ENCODE assay signal across 41 mouse cellular contexts in genomic region chr4:35154051-35154450, GRCm38 (mm10). TPM values are rescaled to one million over a fixed set of nuclear protein-coding genes. Genes with fewer than 3 reads are reported as not detected.
DNase-seq lines count a peak whose midpoint lies in the region; ATAC-seq and TF ChIP-seq lines count a peak whose summit lies in the region.
"Had no signal": no experiment of that assay in that cellular context is flagged by ENCODE, and none has a peak within 500 bp of the region (broad histone marks: within the 10 kb centered on the region; RNA-seq: fewer than 3 reads in every experiment).

No protein-coding gene starts in this region.

- H3K36me3 ChIP-seq in intestine, postnatal 0 days (ENCODE audit: control insufficient read depth, insufficient read depth): no peaks in the 10 kb centered on the region
- H3K36me3 ChIP-seq in intestine, embryonic 15.5 days: no peaks in the 10 kb centered on the region
- no peaks in the 10 kb centered on the region for H3K36me3 ChIP-seq in stomach, embryonic 16.5 days (ENCODE audit: control insufficient read depth, insufficient read depth, low read length)
- no peaks in the 10 kb centered on the region for H3K36me3 ChIP-seq in stomach, postnatal 0 days (ENCODE audit: control insufficient read depth, insufficient read depth, low read length)
- no peaks in the 10 kb centered on the region for H3K36me3 ChIP-seq in embryonic facial prominence, embryonic 10.5 days (replicated peaks)
- H3K36me3 ChIP-seq: heart, embryonic 13.5 days; limb, embryonic 13.5 days; midbrain, embryonic 10.5 days; stomach, embryonic 15.5 days had no signal

- peak overlapping the region; percentile 87; the same call in 1 of the 2 replicates for H3K4me2 ChIP-seq in intestine, postnatal 0 days (replicated peaks; ENCODE audit: low read depth)
- H3K4me2 ChIP-seq in intestine, embryonic 15.5 days (replicated peaks): no peak overlapping the region
- no peak overlapping the region for H3K4me2 ChIP-seq in stomach, embryonic 16.5 days (ENCODE audit: low read depth, low read length)
- H3K4me2 ChIP-seq in stomach, postnatal 0 days (replicated peaks; ENCODE audit: low read depth): no peak overlapping the region
- H3K4me2 ChIP-seq: heart, embryonic 13.5 days; hindbrain, embryonic 14.5 days; limb, embryonic 13.5 days had no signal

- ATAC-seq in intestine, postnatal 0 days: no peak
- no peak for ATAC-seq in intestine, embryonic 15.5 days
- ATAC-seq in stomach, embryonic 16.5 days (ENCODE audit: insufficient read depth, low FRiP score): no peak
- no peak for ATAC-seq in stomach, postnatal 0 days (ENCODE audit: low FRiP score, low TSS enrichment)
- ATAC-seq: forebrain, embryonic 14.5 days; Patski had no signal

- DNase-seq in kidney, postnatal 36 days: peak; percentile 34 to 52
- DNase-seq in kidney, adult 18-20 months: no peak
- no peak for DNase-seq in stomach, postnatal 0 days (ENCODE audit: low spot score)
- no peak for DNase-seq in embryonic facial prominence, embryonic 10.5 days (ENCODE audit: low spot score)
- DNase-seq in layer of hippocampus, postnatal 10 days (ENCODE audit: low spot score in 2 of 2): no peak
- DNase-seq: adrenal gland, postnatal 14 days; cerebellum, adult 11 months; cerebellum, adult 9-10 months; cerebellum, postnatal 36 days; gastrocnemius, postnatal 25 days; heart, adult 2 months; heart, postnatal 10 days; kidney, adult 9 months; lung, adult 18-20 months; lung, postnatal 14 days; retina, postnatal 1 day; right cerebral cortex, postnatal 25 days; thymus, adult 18-20 months; thymus, postnatal 25 days had no signal

- TF ChIP-seq EP300 in stomach, postnatal 0 days (optimal IDR thresholded peaks at IDR 0.05): no peak

- H3K9ac ChIP-seq in intestine, postnatal 0 days (ENCODE audit: low read depth, low read length): no peak overlapping the region
- no peak overlapping the region for H3K9ac ChIP-seq in intestine, embryonic 15.5 days
- peak overlapping the region; percentile 28; the same call in 1 of the 2 replicates for H3K9ac ChIP-seq in stomach, embryonic 16.5 days (ENCODE audit: low read length)
- H3K9ac ChIP-seq in stomach, postnatal 0 days (ENCODE audit: low read length): no peak overlapping the region
- H3K9ac ChIP-seq: heart, embryonic 13.5 days; hindbrain, embryonic 14.5 days; limb, embryonic 13.5 days; stomach, embryonic 15.5 days had no signal

- no peak overlapping the region for H3K27ac ChIP-seq in intestine, postnatal 0 days (ENCODE audit: low read depth, low read length)
- no peak overlapping the region for H3K27ac ChIP-seq in intestine, embryonic 15.5 days
- H3K27ac ChIP-seq in stomach, embryonic 16.5 days (ENCODE audit: low read length): no peak overlapping the region
- H3K27ac ChIP-seq in stomach, postnatal 0 days (replicated peaks): no peak overlapping the region
- no peak overlapping the region for H3K27ac ChIP-seq in embryonic facial prominence, embryonic 10.5 days (replicated peaks)
- H3K27ac ChIP-seq: heart, adult 2 months; heart, embryonic 13.5 days; hindbrain, embryonic 14.5 days; left cerebral cortex, adult 2 months; limb, embryonic 13.5 days; midbrain, embryonic 10.5 days had no signal

- no peak overlapping the region for H3K4me3 ChIP-seq in intestine, postnatal 0 days (ENCODE audit: low read depth, low read length)
- no peak overlapping the region for H3K4me3 ChIP-seq in intestine, embryonic 15.5 days (replicated peaks)
- no peak overlapping the region for H3K4me3 ChIP-seq in stomach, embryonic 16.5 days (replicated peaks; ENCODE audit: low read length)
- no peak overlapping the region for H3K4me3 ChIP-seq in stomach, postnatal 0 days (ENCODE audit: low read depth, low read length)
- no peak overlapping the region for H3K4me3 ChIP-seq in embryonic facial prominence, embryonic 10.5 days
- H3K4me3 ChIP-seq: heart, adult 2 months; heart, embryonic 13.5 days; left cerebral cortex, adult 2 months; limb, embryonic 13.5 days; midbrain, embryonic 10.5 days; myocyte; stomach, embryonic 15.5 days had no signal

- no peaks in the 10 kb centered on the region for H3K9me3 ChIP-seq in intestine, postnatal 0 days (ENCODE audit: control insufficient read depth)
- no peaks in the 10 kb centered on the region for H3K9me3 ChIP-seq in intestine, embryonic 15.5 days
- H3K9me3 ChIP-seq in stomach, embryonic 16.5 days (replicated peaks; ENCODE audit: control insufficient read depth, low read length): no peaks in the 10 kb centered on the region
- no peaks in the 10 kb centered on the region for H3K9me3 ChIP-seq in stomach, postnatal 0 days (ENCODE audit: control insufficient read depth, low read length)
- H3K9me3 ChIP-seq in embryonic facial prominence, embryonic 10.5 days: no peaks in the 10 kb centered on the region
- H3K9me3 ChIP-seq: heart, embryonic 13.5 days; limb, embryonic 13.5 days; midbrain, embryonic 10.5 days; stomach, embryonic 15.5 days had no signal

- H3K4me1 ChIP-seq in intestine, postnatal 0 days (replicated peaks; ENCODE audit: control insufficient read depth, insufficient read depth, low read length): 0 out of 2 replicates have a peak, but pooled peaks cover 7% of the 10 kb centered on the region
- H3K4me1 ChIP-seq in intestine, embryonic 15.5 days (replicated peaks): peaks cover 4% of the 10 kb centered on the region; the same call in 1 of the 2 replicates
- H3K4me1 ChIP-seq in stomach, embryonic 16.5 days (ENCODE audit: control insufficient read depth, insufficient read depth, low read length): peaks cover 10% of the 10 kb centered on the region; the same call in 1 of the 2 replicates
- H3K4me1 ChIP-seq in stomach, postnatal 0 days (replicated peaks; ENCODE audit: control insufficient read depth, insufficient read depth): no peaks in the 10 kb centered on the region
- peaks cover 19% of the 10 kb centered on the region for H3K4me1 ChIP-seq in embryonic facial prominence, embryonic 10.5 days

- TF ChIP-seq CTCF in intestine, postnatal 0 days (IDR thresholded peaks at IDR 0.05; ENCODE audit: low read depth): no peak
- no peak for TF ChIP-seq CTCF in stomach, postnatal 0 days (IDR thresholded peaks at IDR 0.05; ENCODE audit: low read depth)

- WGBS in intestine, postnatal 0 days: 27% methylated on average over 3 of the region's 3 CpGs
- WGBS in intestine, embryonic 15.5 days: 31% methylated on average over 3 of the region's 3 CpGs
- 34% methylated on average over 3 of the region's 3 CpGs for WGBS in stomach, embryonic 16.5 days
- WGBS in stomach, postnatal 0 days: 40% methylated on average over 3 of the region's 3 CpGs
- 52% methylated on average over 3 of the region's 3 CpGs for WGBS in embryonic facial prominence, embryonic 10.5 days

- H3K27me3 ChIP-seq in intestine, postnatal 0 days (replicated peaks; ENCODE audit: control insufficient read depth, insufficient read depth, low read length): no peaks in the 10 kb centered on the region
- no peaks in the 10 kb centered on the region for H3K27me3 ChIP-seq in intestine, embryonic 15.5 days (replicated peaks)
- H3K27me3 ChIP-seq in stomach, embryonic 16.5 days (ENCODE audit: control insufficient read depth, insufficient read depth, low read length): no peaks in the 10 kb centered on the region
- H3K27me3 ChIP-seq in stomach, postnatal 0 days (ENCODE audit: control insufficient read depth, insufficient read depth, low read length): no peaks in the 10 kb centered on the region
- peaks cover 6% of the 10 kb centered on the region; the same call in 1 of the 2 replicates for H3K27me3 ChIP-seq in embryonic facial prominence, embryonic 10.5 days (replicated peaks; ENCODE audit: low read depth, poor library complexity, severe bottlenecking)
- H3K27me3 ChIP-seq: limb, embryonic 13.5 days; Patski; stomach, embryonic 15.5 days had no signal

RNA-seq across cellular contexts. Expression of gene Ifnk, which starts 2.2 kb away (rescaled TPM):
- 0.25 and 0.51 TPM in 2 replicates for polyA plus RNA-seq in intestine, postnatal 0 days (2015; fragmentation: Nextera tagmentation; extraction: Ambion mirVana)
- polyA plus RNA-seq in intestine, embryonic 15.5 days (2015; fragmentation: Nextera tagmentation; extraction: Ambion mirVana): 0.49 and 0.64 TPM in 2 replicates
- polyA plus RNA-seq in stomach, embryonic 16.5 days (2015; fragmentation: Nextera tagmentation; extraction: Ambion mirVana): 0.30 and 0.34 TPM in 2 replicates
- polyA plus RNA-seq in stomach, postnatal 0 days (2015; fragmentation: Nextera tagmentation; extraction: Ambion mirVana): 0.16 TPM in 1 of 2 replicates, not detected in the other
- 0.45 TPM in 2 replicates for polyA plus RNA-seq in embryonic facial prominence, embryonic 10.5 days (2016; fragmentation: Nextera tagmentation; extraction: Ambion mirVana)
- total RNA-seq in layer of hippocampus, postnatal 10 days (2021): not detected
- total RNA-seq: adrenal gland, postnatal 14 days; gastrocnemius, adult 18-20 months; gastrocnemius, postnatal 25 days; heart, adult 2 months; heart, postnatal 10 days; hematopoietic stem cell, adult 5-6 weeks; layer of hippocampus, adult 18-20 months; layer of hippocampus, postnatal 14 days; left cerebral cortex, adult 2 months; left cerebral cortex, postnatal 36 days; MEL; midbrain, postnatal 0 days had no signal
- polyA plus RNA-seq: forebrain, embryonic 14.5 days; frontal cortex, adult 2 months; heart, adult 2 months; heart, embryonic 13.5 days; liver, embryonic 11.5 days; midbrain, postnatal 0 days; myocyte; neural tube, embryonic 14.5 days; Patski had no signal

RNA-seq across cellular contexts. Expression of gene Mob3b, which starts 3.2 kb away (rescaled TPM):
- 21.0 and 21.2 TPM in 2 replicates for polyA plus RNA-seq in intestine, postnatal 0 days (2015; fragmentation: Nextera tagmentation; extraction: Ambion mirVana)
- polyA plus RNA-seq in intestine, embryonic 15.5 days (2015; fragmentation: Nextera tagmentation; extraction: Ambion mirVana): 30.2 and 32.1 TPM in 2 replicates
- polyA plus RNA-seq in stomach, embryonic 16.5 days (2015; fragmentation: Nextera tagmentation; extraction: Ambion mirVana): 24.3 and 26.8 TPM in 2 replicates
- polyA plus RNA-seq in stomach, postnatal 0 days (2015; fragmentation: Nextera tagmentation; extraction: Ambion mirVana): 15.0 and 16.9 TPM in 2 replicates
- polyA plus RNA-seq in embryonic facial prominence, embryonic 10.5 days (2016; fragmentation: Nextera tagmentation; extraction: Ambion mirVana): 14.0 and 15.4 TPM in 2 replicates
- 1 to 10 TPM; 4.4 to 6.1 TPM for total RNA-seq in layer of hippocampus, postnatal 10 days (2021)

Comparison
In these comparisons a context has a peak if more than half of its experiments do, and no peak if none do; other contexts are left out.
1. DNase-seq: peak in kidney, postnatal 36 days (2 of 2); none in kidney, adult 18-20 months (single experiment), stomach, postnatal 0 days (single experiment), embryonic facial prominence, embryonic 10.5 days (single experiment) and layer of hippocampus, postnatal 10 days (0 of 2).